Mouse (Mus musculus) embryonic facial prominence, embryonic 15.5 days (tissue): Measurements from ENCODE around the gene Wars2. TPM values are rescaled to one million over a fixed set of nuclear protein-coding genes. Genes with fewer than 3 reads are reported as not detected.
A peak's percentile ranks its signal among the peaks of the same experiment; 100 is the strongest.

Experiments
- ATAC-seq: fragments of 200-750 bp; cut with Nextera tagmentation; 2 replicates; pipeline ENCODE4 v1.8.0; 2017; ENCODE audit warnings: low read depth, moderate TSS enrichment; ENCODE audit not compliant: insufficient number of reproducible peaks, low FRiP score, low TSS enrichment
- H3K27ac ChIP-seq: fragments of 300-500 bp; sonication (generic); replicated peaks from 2 replicates; pipeline ENCODE4 v1.5.1; 2015; ENCODE audit warnings: mild to moderate bottlenecking, inconsistent platforms
- H3K27me3 ChIP-seq: fragments of 300-500 bp; sonication (generic); 2 replicates; pipeline ENCODE4 v1.6.1; 2015; ENCODE audit warnings: inconsistent platforms
- H3K36me3 ChIP-seq: fragments of 300-500 bp; sonication (generic); 2 replicates; pipeline ENCODE4 v1.6.1; 2015; ENCODE audit warnings: mild to moderate bottlenecking, inconsistent platforms
- H3K4me1 ChIP-seq: fragments of 300-500 bp; sonication (generic); 2 replicates; pipeline ENCODE4 v1.6.1; 2015; ENCODE audit warnings: inconsistent platforms
- H3K4me2 ChIP-seq: fragments of 300-500 bp; sonication (generic); replicated peaks from 2 replicates; pipeline ENCODE4 v1.6.1; 2015; ENCODE audit warnings: mild to moderate bottlenecking, inconsistent platforms
- H3K4me3 ChIP-seq: fragments of 300-500 bp; sonication (generic); replicated peaks from 2 replicates; pipeline ENCODE4 v1.5.1; 2015; ENCODE audit warnings: mild to moderate bottlenecking, inconsistent platforms
- H3K9ac ChIP-seq: fragments of 300-500 bp; sonication (generic); 2 replicates; pipeline ENCODE4 v1.6.1; 2015; ENCODE audit warnings: inconsistent platforms
- H3K9me3 ChIP-seq: fragments of 300-500 bp; sonication (generic); replicated peaks from 2 replicates; pipeline ENCODE4 v1.6.1; 2016; ENCODE audit warnings: inconsistent platforms
- WGBS: fragments of 180-500 bp; shearing (Covaris S2); methylation state at CpG from one replicate; pipeline ENCODE4 v1.1.7; 2015; 5-methylcytosine and 5-hydroxymethylcytosine counted together
- polyA plus RNA-seq: library from polyadenylated mRNA; unstranded; fragments of >200 nt; fragmentation: Nextera tagmentation; extraction: Ambion mirVana; gene quantifications from 2 replicates; pipeline ENCODE4 v1.2.1, GENCODE M21; 2015

The Wars2 gene
- polyA plus RNA-seq = 11.7 and 12.4 TPM in 2 replicates

DNA sequence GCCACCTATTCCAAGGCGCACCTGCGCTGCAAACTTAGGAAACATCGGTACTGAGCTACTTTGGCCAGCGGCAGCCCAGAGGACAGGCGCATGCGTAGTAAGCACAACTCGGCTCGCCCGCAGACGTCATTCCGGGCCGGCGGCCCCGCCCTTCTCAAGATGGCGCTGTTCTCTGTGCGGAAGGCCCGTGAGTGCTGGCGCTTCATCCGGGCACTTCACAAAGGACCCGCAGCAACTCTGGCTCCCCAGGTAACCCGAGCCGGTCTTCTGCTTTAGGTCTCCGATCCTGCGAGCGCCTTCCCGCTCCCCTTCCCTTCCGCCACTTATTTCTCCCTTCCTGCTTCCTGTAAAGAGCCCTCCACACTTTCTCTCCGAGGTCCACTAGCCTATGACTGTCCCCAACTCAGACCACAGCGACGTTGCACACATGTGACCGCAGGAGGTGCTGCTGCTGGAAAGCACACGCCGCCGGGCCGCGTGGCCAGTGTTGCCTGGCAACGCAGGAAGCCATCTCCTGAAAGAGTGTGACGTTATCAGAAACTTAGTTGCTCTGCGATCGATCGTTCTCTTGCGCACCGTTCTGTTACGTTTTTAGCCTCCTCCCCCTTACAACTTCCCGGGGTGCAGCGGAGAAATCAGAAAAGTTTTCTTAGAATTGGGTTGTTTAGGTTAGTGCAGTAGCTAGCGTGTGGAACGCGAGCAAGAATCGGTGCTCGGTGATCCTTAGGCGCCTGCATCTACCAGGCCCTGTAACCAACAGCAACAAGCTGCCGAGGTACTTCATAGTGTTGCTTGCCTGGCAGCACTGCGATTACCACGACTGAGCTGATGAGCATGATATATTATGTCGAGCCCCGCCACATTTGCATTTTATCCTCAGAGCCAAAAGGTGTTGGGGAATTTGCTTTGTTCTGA is at the start of gene Wars2:
Wars2 (plus strand) TSS at position 129 of the 915 bp plus-strand sequence.
- H3K4me2 ChIP-seq = peak within 1 kb of the TSS; percentile 71
- H3K9ac ChIP-seq = peak within 1 kb of the TSS; percentile 53
- peak; percentile 99 for ATAC-seq
- peak within 1 kb of the TSS; percentile 97 for H3K27ac ChIP-seq
- H3K27me3 ChIP-seq = no peaks in the 10 kb centered on the region
- H3K36me3 ChIP-seq = no peaks in the 10 kb centered on the region
- H3K4me3 ChIP-seq = peak within 1 kb of the TSS; percentile 65
- no peaks in the 10 kb centered on the region for H3K9me3 ChIP-seq
- H3K4me1 ChIP-seq = 0 out of 2 replicates have a peak, but pooled peaks cover 5% of the 10 kb centered on the region
- under 1% methylated on average over 57 of the region's 57 CpGs for WGBS

DNA sequence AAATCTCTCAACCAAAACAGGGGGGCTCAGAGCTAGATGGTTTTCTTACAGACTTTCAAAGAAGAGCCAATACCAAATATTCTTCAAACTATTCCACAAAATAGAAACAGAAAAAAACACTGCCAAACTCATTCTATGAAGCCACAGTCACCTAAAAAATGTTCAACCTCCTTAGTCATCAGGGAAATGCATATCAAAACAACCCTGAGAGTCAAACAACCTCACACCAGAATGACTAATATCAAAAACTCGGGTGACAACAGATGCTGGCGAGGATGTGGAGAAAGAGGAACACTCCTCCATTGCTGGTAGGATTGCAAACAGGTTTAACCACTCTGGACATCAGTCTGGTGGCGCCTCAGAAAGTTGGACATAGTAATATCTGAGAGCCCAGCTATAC is 44.1 kb upstream of the Wars2 start:
- Histone ChIP-seq H3K27me3 (no peaks in the 10 kb centered on the region), H3K9ac (no peak overlapping the region), H3K9me3 (no peaks in the 10 kb centered on the region), H3K36me3 (no peaks in the 10 kb centered on the region), H3K27ac (no peak overlapping the region), H3K4me2 (no peak overlapping the region), H3K4me1 (no peaks in the 10 kb centered on the region), H3K4me3 (no peak overlapping the region)
- no peak for ATAC-seq
- 74% methylated on average over 3 of the region's 3 CpGs for WGBS

DNA sequence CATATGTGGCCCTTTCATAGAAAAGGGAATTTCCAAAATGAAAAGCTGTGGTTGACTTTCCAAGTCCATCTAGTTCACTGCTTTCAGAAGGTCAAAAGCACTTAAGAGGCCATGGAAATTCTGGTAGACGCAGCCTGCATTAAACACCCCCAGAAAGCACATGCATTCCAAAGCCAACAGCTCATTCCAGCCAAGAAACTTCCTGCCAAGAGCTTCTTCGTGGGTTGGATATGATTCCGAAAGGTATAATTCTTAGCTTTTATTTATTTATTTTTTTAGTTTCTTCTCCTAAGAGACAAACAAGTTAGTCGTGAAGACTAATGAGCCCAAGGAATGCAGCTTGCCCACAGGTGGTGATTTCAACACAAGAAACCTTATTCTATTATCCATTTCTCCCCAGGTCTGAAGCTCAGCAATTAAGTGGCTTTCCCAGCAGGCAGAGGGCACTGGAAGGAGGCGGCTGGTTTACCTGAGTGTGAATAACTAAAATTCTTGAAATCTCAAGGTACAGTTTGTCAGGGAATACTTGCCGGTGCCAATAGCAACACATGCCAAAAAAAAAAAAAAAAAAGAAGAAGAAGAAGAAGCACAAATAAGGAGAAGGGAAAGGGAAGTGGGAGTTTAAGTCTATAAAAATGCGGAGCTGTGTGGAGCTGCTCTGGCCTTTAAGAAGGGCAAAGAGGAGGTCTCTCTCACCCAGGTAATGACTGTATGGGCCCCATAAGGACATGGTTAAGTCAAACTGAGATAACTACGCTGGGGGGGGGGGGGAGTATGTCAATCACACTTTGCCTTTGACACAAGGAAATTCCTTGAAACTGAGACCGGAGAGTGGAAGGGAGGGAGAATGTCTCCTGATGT is 30.3 kb upstream of the Wars2 start:
- peak overlapping the region; percentile 55; the same call in 1 of the 2 replicates for H3K27ac ChIP-seq
- peaks cover 8% of the 10 kb centered on the region; the same call in 1 of the 2 replicates for H3K4me1 ChIP-seq
- H3K9ac ChIP-seq = no peak overlapping the region
- no peak overlapping the region for H3K4me2 ChIP-seq
- ATAC-seq = no peak
- H3K4me3 ChIP-seq = no peak overlapping the region
- H3K36me3 ChIP-seq = no peaks in the 10 kb centered on the region
- H3K27me3 ChIP-seq = no peaks in the 10 kb centered on the region
- no peaks in the 10 kb centered on the region for H3K9me3 ChIP-seq
- WGBS = 25% methylated on average over 9 of the region's 9 CpGs

DNA sequence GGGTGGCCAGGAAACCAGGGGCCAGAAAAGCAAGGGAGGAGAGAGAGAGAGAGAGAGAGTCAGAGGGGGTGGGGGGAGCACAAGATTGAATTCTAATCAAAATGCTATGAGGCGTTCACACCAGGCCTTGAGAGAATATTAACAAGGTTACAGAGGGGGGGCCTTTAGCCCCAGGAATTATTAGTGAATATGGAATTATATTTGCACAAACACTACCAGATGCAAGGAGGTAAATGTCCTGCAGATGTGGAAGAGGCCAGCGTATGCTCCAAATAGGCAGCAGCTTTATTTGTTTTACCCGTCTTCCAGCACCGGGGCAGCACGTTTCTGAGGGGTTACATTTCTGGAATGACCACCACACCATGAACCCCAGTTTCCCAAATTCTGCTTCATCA is 29.7 kb upstream of the Wars2 start:
- Histone ChIP-seq H3K4me2 (no peak overlapping the region), H3K36me3 (no peaks in the 10 kb centered on the region), H3K27ac (0 out of 2 replicates have a peak overlapping the region, but pooled peaks have one; percentile 55), H3K9ac (no peak overlapping the region), H3K27me3 (no peaks in the 10 kb centered on the region), H3K9me3 (no peaks in the 10 kb centered on the region), H3K4me3 (no peak overlapping the region), H3K4me1 (peaks cover 8% of the 10 kb centered on the region; the same call in 1 of the 2 replicates)
- 51% methylated on average over 5 of the region's 5 CpGs for WGBS
- ATAC-seq = no peak

DNA sequence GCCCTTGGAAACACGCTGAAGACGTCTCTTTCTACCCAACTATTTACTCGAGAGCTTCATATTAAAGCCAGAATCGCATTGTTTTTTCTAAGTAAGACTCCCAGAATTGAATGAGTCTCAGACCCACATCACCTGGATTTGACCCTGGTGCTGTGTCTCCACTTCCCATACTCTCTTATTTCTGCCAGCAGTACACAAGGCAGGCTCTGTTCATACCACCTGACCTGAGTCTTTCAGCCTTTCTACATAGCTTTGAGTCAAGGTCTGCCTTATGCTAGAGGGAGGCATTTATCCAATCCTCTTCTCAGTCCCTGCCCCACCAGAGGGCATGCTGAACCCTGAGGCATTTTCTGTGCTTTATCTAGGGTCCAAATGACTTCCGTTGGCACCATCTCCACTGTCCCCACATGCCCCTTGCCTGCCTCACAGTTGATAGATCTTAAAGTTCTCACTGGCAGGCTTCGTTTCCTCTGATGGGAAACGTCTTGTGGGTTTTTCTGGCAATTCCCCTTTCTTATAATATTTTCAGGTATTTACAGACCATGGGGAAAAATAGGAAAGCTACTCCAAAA is 27.5 kb upstream of the Wars2 start:
- no peak overlapping the region for H3K4me3 ChIP-seq
- no peaks in the 10 kb centered on the region for H3K36me3 ChIP-seq
- no peaks in the 10 kb centered on the region for H3K9me3 ChIP-seq
- no peak overlapping the region for H3K4me2 ChIP-seq
- H3K27ac ChIP-seq = 0 out of 2 replicates have a peak overlapping the region, but pooled peaks have one; percentile 17
- no peak overlapping the region for H3K9ac ChIP-seq
- ATAC-seq = no peak
- H3K27me3 ChIP-seq = no peaks in the 10 kb centered on the region
- peaks cover 8% of the 10 kb centered on the region; the same call in 1 of the 2 replicates for H3K4me1 ChIP-seq
- 59% methylated on average over 7 of the region's 7 CpGs for WGBS

DNA sequence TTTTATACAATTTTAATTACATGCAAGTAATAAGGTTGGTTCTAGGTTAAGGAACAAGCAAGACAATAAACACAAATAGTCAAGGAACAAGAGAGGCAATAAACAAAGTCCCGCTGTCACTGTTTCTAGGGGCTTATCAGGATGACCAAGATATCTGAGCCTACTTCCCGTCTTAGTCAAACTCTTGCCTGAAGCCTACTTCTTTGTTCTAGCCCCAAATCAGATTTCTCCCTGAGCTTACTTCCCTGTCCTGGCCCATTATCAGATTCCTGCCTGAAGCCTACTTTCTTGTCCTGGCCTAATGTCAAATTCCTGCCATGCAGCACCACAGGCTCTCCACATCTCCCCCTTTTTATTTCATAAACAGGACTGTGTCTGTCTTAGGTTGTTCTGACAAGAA is 19.9 kb upstream of the Wars2 start:
- Histone ChIP-seq H3K4me3 (no peak overlapping the region), H3K4me2 (no peak overlapping the region), H3K9me3 (no peaks in the 10 kb centered on the region), H3K36me3 (no peaks in the 10 kb centered on the region), H3K27ac (no peak overlapping the region), H3K4me1 (no peaks in the 10 kb centered on the region), H3K9ac (no peak overlapping the region), H3K27me3 (no peaks in the 10 kb centered on the region)
- no peak for ATAC-seq
- WGBS = 57% methylated on average over 2 of the region's 2 CpGs

DNA sequence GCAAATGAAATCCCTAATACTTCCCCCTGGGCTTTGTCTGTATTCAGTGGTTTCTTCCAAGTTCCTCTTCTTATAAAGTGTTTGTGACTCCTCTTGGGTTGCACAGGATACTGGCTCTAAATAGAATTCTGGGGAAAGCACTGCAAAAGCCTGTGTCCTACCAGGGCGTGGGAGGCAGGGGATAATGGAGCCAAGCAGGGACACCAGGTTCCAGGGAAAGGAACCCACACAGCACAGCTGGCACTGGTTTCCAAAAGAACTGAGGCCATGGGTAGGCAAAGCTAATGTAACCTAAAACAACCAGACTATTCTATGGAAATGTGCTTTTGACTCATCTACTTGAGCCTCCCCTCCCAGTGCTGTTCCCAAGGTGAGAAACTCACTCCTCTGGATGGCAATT is 10.3 kb upstream of the Wars2 start:
- Histone ChIP-seq H3K9me3 (no peaks in the 10 kb centered on the region), H3K4me1 (no peaks in the 10 kb centered on the region), H3K27me3 (no peaks in the 10 kb centered on the region), H3K4me3 (no peak overlapping the region), H3K27ac (no peak overlapping the region), H3K4me2 (no peak overlapping the region), H3K36me3 (no peaks in the 10 kb centered on the region), H3K9ac (no peak overlapping the region)
- WGBS = 79% methylated on average over 1 of the region's 1 CpGs
- ATAC-seq = no peak

DNA sequence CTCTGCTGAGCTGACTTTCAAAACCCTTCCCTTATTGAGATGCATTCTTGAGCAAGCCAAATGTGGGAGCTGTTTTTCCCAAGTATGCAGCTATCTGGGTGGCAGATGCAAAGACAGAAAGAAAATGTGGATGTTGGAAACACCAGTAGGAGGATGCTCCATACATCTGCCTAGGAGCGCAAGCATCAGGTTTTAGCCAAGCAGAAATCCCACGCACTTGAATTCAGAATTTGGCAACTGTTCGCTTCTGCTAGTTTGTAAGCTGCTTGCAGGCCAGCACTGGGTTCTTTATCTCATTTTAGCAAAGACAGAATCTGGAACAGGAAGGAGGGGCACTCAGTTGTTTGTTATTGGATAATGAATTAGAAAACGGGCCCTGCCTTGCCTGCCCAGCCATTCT is 8.9 kb upstream of the Wars2 start:
- Histone ChIP-seq H3K4me2 (no peak overlapping the region), H3K27me3 (no peaks in the 10 kb centered on the region), H3K36me3 (no peaks in the 10 kb centered on the region), H3K9me3 (no peaks in the 10 kb centered on the region), H3K4me3 (no peak overlapping the region), H3K27ac (no peak overlapping the region), H3K9ac (no peak overlapping the region), H3K4me1 (no peaks in the 10 kb centered on the region)
- WGBS = 83% methylated on average over 4 of the region's 4 CpGs
- no peak for ATAC-seq

DNA sequence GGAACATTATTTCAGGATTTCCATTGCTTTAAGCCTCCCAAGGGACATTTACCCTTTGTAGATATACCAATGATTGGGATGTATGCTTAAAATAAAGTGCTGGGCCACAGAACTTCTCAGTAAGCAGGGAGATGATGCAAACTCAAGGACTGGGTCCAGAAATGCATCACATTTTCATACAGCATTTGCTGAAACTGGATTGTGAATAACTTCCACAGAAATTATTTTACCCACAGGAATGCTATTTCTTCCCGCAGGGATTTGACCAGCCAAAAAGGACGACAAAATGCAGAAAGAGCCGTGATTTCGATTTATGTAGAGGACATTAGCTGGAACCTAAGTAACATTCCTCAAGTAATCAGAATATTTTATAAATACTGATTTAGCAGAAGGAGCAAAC is 7.0 kb upstream of the Wars2 start:
- H3K4me1 ChIP-seq = no peaks in the 10 kb centered on the region
- no peak overlapping the region for H3K9ac ChIP-seq
- WGBS = 63% methylated on average over 4 of the region's 4 CpGs
- no peaks in the 10 kb centered on the region for H3K9me3 ChIP-seq
- H3K4me3 ChIP-seq = no peak overlapping the region
- no peak overlapping the region for H3K4me2 ChIP-seq
- no peak for ATAC-seq
- no peaks in the 10 kb centered on the region for H3K27me3 ChIP-seq
- no peak overlapping the region for H3K27ac ChIP-seq
- no peaks in the 10 kb centered on the region for H3K36me3 ChIP-seq

DNA sequence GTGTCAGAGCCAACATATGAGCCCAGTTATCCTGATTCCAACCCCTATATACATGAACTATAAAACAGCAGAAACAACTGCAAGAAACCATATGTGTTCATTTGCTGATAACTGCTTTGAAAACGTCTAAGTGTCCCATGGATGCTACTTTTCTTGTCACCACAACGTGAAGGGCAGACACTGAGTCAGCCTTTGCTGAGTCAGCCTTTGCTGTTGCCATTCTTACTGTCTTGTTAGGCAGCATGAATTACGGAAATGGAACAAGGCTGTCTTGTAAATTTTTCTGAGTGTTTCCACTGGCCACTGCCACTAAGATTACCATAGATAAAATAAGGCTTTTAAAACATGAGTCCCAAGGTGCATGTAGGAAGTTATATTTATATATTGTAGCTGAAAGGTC is 7.0 kb downstream of the Wars2 start:
- no peak overlapping the region for H3K27ac ChIP-seq
- H3K4me2 ChIP-seq = no peak overlapping the region
- ATAC-seq = no peak
- no peaks in the 10 kb centered on the region for H3K9me3 ChIP-seq
- H3K36me3 ChIP-seq = no peaks in the 10 kb centered on the region
- no peaks in the 10 kb centered on the region for H3K4me1 ChIP-seq
- no peak overlapping the region for H3K4me3 ChIP-seq
- 69% methylated on average over 3 of the region's 3 CpGs for WGBS
- H3K27me3 ChIP-seq = no peaks in the 10 kb centered on the region
- no peak overlapping the region for H3K9ac ChIP-seq

DNA sequence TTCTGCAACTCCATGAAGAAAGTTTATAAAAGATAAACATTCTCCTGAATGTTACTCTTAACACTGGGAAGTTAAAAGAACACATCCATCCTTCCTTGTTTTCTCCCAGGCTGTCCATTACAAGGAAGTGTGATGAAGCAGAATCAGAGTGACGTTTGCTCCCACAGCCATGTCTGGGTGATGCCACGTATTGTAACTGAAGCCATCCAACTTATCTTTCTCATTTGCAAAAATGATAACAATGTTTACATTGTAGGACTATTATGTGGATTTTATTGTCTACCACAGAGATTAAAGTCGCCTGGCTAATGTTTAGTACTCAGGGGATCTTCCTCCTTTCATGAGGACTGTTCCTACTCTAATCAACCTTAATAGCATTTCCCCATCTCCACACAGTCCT is 8.2 kb downstream of the Wars2 start:
- ATAC-seq = no peak
- Histone ChIP-seq H3K9me3 (no peaks in the 10 kb centered on the region), H3K4me2 (no peak overlapping the region), H3K27me3 (no peaks in the 10 kb centered on the region), H3K27ac (no peak overlapping the region), H3K36me3 (no peaks in the 10 kb centered on the region), H3K4me1 (no peaks in the 10 kb centered on the region), H3K9ac (no peak overlapping the region), H3K4me3 (no peak overlapping the region)
- WGBS = 81% methylated on average over 3 of the region's 3 CpGs
